Mouse (Mus musculus) gastrocnemius, postnatal 4 days (tissue): ENCODE measurements around the gene Sort1. TPM values are rescaled to one million over a fixed set of nuclear protein-coding genes. Genes with fewer than 3 reads are reported as not detected.

Experiments used
- DNase-seq, 2 experiments: peaks; one replicate each; pipeline ENCODE4 v3.0.0; 2021 to 2022; ENCODE audit warnings: low spot score in 2 of 2, mixed read lengths in 2 of 2
- total RNA-seq, 2 experiments: library from RNA; stranded (reverse); gene quantifications; 2 replicates each; pipeline ENCODE4 v1.2.3; 2021

The Sort1 gene
- total RNA-seq, 2 experiments from 2014 or later, result 54.6 to 59.9 TPM

- no peak for DNase-seq
Measured at GRCm38 (mm10) chr3:108325521-108325920, 41.6 kb downstream of the Sort1 start.

GRCm38 (mm10) chr3:108327275-108327674 lies 43.4 kb downstream of the Sort1 start:
- DNase-seq, result no peak

GRCm38 (mm10) chr3:108327916-108328315 lies 44.0 kb downstream of the Sort1 start:
- DNase-seq, result peak in 1 of 2 experiments; percentile 36

GRCm38 (mm10) chr3:108328441-108328841 lies 44.6 kb downstream of the Sort1 start:
- DNase-seq, result peak; percentile 64 to 81

GRCm38 (mm10) chr3:108330812-108331211 lies 46.9 kb downstream of the Sort1 start:
- DNase-seq, result no peak

GRCm38 (mm10) chr3:108336878-108337277 lies 53.0 kb downstream of the Sort1 start:
- no peak for DNase-seq

- no peak for DNase-seq
Measured at GRCm38 (mm10) chr3:108341040-108341439, 57.2 kb downstream of the Sort1 start.

DNA sequence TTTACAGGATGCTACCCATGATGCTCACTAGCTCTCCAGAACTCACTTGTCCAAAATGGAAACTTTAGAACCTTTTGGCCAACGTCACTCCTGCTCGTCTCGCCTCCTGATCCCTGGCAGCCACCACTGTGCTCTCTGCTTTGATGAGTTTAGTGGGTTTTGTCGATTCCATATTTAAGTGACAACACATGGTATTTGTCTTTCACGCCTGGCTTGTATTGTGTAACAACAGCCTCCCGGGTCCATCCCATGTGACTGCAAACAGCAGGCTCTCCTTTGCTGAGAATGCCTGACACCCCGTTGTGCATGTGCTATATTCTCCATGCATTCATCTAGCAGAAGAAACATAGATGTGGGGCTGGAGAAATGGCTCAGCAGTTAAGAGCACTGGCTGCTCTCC lies 58.3 kb downstream of the Sort1 start:
- no peak for DNase-seq

DNA sequence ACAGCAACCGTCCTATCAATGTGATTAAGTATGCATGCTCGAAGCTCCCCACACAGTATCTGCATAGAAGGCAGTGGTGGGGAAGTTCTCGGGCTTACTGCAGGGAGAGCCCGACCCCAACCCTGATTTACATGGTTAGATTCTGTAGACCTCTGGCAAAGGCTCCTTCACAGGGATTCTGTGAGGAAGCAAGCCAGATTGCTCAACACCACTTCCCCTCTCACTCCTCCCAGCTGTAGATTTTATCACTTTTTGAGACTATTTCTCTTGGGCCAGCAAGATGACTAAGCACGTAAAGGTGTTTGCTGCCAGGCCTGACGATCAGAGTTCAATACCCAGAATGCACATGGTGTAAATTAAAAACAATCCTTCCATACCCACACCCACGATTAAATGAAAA lies 62.0 kb downstream of the Sort1 start:
- DNase-seq, result no peak

- no peak for DNase-seq
Measured at GRCm38 (mm10) chr3:108348376-108348775, 64.5 kb downstream of the Sort1 start.

- no peak for DNase-seq
Measured at GRCm38 (mm10) chr3:108355245-108355644, 71.4 kb downstream of the Sort1 start.

DNA sequence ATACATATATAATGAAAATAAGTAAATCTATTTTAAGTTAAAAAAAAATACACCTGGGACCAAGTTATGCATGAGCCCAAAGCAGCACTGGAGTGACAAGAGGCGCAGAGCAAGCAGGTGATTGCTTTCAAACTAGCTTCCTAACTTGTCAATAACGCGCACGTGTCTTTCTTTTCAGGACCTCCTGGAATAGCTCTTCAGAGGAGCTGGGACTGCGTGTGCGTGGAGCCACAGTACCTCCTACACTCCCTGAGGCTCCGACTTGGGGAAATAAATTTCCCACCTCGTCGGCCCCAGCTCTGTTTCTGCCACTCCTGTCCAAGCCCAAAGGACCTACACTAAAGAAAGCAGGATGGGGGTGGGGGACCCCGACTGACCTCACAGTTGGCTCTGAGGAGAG lies 73.2 kb downstream of the Sort1 start:
- no peak for DNase-seq

DNA sequence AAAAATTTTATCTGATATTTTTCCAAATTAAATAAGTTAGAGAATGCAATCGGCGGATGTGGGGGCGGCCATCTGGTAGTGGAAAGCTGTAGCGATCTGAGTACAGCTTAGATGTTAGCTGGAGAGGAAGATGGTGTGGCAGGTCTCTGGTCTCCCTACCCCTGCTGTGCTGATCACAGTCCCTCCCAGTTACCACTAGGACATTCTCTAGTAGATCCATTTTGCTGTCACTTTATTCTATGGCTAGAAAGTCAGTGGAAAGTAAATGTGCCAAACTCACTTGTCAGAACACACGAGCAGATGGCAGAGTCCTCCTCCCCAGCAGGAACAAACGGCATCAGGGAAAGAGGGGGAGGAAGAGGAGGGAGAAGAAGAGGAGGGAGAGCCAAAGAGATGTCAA lies 74.6 kb downstream of the Sort1 start:
- DNase-seq, result no peak

- DNase-seq, result no peak
Measured at GRCm38 (mm10) chr3:108360894-108361293, 77.0 kb downstream of the Sort1 start.

- DNase-seq, result no peak
Measured at GRCm38 (mm10) chr3:108363626-108364025, 79.7 kb downstream of the Sort1 start.

DNA sequence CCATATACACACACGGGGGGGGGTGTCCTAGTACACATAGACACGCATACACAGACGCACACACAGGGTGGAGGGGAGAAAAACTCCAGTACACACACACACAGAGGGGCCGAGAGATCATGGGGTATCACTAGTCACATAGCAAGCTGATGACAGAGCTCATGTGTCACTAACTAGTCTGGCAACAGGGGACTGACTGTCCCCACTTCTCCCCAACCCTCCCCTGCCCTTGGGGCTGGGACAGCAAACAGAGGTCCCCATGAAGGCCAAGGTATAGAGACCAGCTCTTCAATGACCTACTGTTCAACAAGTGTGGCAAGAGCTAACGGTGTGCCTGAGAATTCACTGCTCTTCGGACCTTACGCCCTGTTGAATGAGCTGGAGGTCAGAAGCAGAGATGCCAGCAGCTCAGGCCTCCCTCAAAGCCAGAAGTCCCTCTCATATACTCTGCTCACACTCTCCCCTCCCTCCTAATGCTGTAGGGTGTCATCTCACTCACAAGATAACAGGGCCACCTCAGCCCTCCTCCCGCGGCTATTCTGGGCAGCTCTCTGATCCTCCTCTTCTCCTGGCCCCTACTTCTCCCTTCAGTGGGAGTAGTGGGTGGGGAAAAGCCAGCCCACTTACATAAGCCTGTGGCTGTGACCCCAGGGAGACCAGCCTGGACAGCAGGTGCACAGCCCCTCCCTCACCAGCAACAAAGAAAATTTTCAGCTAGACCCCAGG lies 80.6 kb downstream of the Sort1 start, which contains the start of gene Mybphl:
Mybphl (plus strand) TSS at position 642 of the 726 bp plus-strand sequence.
- DNase-seq, result no peak

- DNase-seq, result no peak
Measured at GRCm38 (mm10) chr3:108367173-108367572, 83.3 kb downstream of the Sort1 start.

GRCm38 (mm10) chr3:108367828-108368227 lies 83.9 kb downstream of the Sort1 start:
- DNase-seq, result no peak

DNA sequence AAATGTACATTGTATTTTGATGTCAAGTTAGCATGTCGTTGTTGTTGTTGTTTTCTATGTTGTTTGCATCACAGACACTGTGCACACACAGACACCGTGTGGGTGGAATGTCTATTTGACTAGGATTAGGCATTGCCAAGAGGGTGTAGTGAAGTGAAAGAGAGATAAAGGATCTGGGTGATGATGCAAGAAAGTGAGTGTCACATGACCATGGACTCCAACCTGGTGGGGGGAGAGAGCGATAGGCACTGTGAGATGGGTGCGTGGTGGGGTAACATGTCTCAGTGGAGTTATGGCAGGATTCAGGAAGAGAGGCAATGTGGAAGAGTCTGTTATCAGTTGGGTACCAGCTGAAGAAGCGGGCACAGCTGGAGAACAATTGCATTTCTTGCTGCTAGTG lies 84.8 kb downstream of the Sort1 start:
- no peak for DNase-seq

DNA sequence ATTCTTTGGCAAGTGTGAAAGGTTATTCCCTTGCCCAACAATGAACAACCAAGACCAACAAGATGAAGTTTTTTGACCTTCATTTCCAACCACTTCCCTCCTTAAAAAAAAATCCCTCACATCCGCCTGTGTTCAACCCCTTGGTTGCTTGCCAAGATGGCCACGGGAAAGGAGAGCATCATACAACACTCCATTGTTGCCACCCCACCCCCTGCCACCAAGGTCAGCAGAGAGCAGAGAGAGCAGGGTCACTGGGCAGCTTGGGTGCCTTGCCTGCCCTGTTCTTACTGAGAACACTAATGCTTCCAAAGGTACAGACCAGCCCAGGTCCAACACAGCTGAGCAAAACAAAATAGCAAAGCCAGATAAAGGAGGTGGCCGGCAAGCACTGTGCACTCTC lies 88.4 kb downstream of the Sort1 start:
- no peak for DNase-seq

DNA sequence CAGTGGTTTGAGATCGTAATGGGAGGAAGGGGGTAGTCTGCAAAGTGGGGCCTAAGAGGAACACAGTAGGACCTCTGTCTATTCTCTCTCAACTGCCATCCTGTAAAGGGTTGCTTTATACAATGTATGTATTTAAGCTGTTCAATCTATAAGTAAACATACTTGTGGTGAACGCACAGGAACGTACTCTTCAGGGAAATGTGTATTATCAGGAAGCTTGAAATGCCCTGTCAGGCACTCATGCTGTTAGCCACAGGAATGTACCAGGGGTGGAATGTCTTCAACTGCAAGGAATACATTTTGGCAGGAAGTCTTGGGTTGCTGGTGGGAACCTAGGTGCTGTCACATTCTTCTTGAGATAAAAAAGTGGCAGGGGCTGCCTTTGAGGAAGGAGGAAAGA lies 88.8 kb downstream of the Sort1 start:
- DNase-seq, result no peak

DNA sequence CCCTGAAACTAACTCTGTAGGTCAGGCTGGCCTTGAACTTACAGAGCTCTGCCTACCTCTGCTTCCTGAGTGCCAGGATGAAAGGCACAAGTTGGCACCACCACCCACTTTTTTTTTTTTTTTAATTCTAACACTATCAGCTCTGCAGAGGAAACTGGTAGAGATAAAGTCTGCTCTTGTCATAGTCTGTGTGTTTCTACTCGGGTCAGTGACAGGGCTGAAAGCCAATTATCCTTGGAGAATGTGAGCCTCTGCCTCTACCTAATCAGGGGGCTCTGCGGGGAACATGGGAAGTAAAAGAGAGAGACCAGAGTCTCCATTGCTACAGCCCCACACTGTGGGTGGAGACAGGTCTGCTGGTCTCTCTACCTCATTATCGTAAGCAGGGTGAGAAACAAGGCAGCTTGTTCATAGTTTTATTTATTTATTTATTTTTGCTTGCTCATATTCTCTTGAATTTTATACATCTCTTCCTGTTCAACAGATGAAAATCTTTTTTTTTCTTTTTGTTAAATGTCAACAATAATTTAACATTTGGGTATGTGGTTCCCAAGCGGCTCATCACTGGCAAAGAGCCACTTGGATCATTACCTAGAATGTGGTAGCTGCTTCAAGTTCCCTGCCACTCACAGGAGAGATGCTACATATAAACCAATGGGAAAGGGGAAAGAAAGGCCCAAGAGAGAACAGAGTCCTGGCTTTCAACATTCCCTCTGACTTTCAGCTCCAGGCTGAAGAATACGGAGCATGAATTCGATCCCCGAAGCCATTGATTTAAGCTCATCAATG lies 95.2 kb downstream of the Sort1 start:
- no peak for DNase-seq

- DNase-seq, result no peak
Measured at GRCm38 (mm10) chr3:108380695-108381094, 96.8 kb downstream of the Sort1 start.
